Comparison of ENCODE assay signal across 11 mouse cellular contexts in genomic region chr3:37280221-37280620, GRCm38 (mm10). TPM values are rescaled to one million over a fixed set of nuclear protein-coding genes. Genes with fewer than 3 reads are reported as not detected.
"Had no signal": no experiment of that assay in that cellular context is flagged by ENCODE, and none has a peak within 500 bp of the region (broad histone marks: within the 10 kb centered on the region; RNA-seq: fewer than 3 reads in every experiment).

No protein-coding gene starts in this region.

- DNase-seq: kidney, postnatal 25 days; layer of hippocampus, postnatal 36 days; liver, embryonic 13.5 days; lung, adult 2 months; midbrain, embryonic 14.5 days; thymus, adult 2 months; thymus, postnatal 25 days had no signal

RNA-seq across cellular contexts. Expression of gene Il21, which starts 47.8 kb away (rescaled TPM):
- total RNA-seq: layer of hippocampus, postnatal 36 days; left cerebral cortex, postnatal 10 days; left cerebral cortex, postnatal 36 days; liver, adult 2 months; midbrain, postnatal 0 days had no signal
